Mouse (Mus musculus) limb, embryonic 13.5 days (tissue): Measurements from ENCODE around the gene Ncs1. TPM values are rescaled to one million over a fixed set of nuclear protein-coding genes. Genes with fewer than 3 reads are reported as not detected.

Experiments used
- ATAC-seq: fragments of 200-750 bp; cut with Nextera tagmentation; 2 replicates; pipeline ENCODE4 v1.8.0; 2017; ENCODE audit warnings: low read depth, moderate number of reproducible peaks, moderate TSS enrichment; ENCODE audit not compliant: low FRiP score
- H3K27ac ChIP-seq: fragments of 300-500 bp; sonication (generic); 2 replicates; pipeline ENCODE4 v1.5.1; 2015; ENCODE audit warnings: inconsistent platforms, mild to moderate bottlenecking, moderate library complexity
- H3K27me3 ChIP-seq: fragments of 300-500 bp; sonication (generic); 2 replicates; pipeline ENCODE4 v1.6.1; 2015; ENCODE audit warnings: mild to moderate bottlenecking, inconsistent platforms
- H3K36me3 ChIP-seq: fragments of 300-500 bp; sonication (generic); 2 replicates; pipeline ENCODE4 v1.6.1; 2015; ENCODE audit warnings: inconsistent platforms, mild to moderate bottlenecking, moderate library complexity
- H3K4me1 ChIP-seq: fragments of 300-500 bp; sonication (generic); 2 replicates; pipeline ENCODE4 v1.6.1; 2015; ENCODE audit warnings: inconsistent platforms
- H3K4me2 ChIP-seq: fragments of 300-500 bp; sonication (generic); replicated peaks from 2 replicates; pipeline ENCODE4 v1.6.1; 2015; ENCODE audit warnings: inconsistent platforms, mild to moderate bottlenecking, moderate library complexity
- H3K4me3 ChIP-seq: fragments of 300-500 bp; sonication (generic); 2 replicates; pipeline ENCODE4 v1.5.1; 2015; ENCODE audit warnings: moderate library complexity, mild to moderate bottlenecking, inconsistent platforms
- H3K9ac ChIP-seq: fragments of 300-500 bp; sonication (generic); 2 replicates; pipeline ENCODE4 v1.6.1; 2015; ENCODE audit warnings: mild to moderate bottlenecking, inconsistent platforms
- H3K9me3 ChIP-seq: fragments of 300-500 bp; sonication (generic); 2 replicates; pipeline ENCODE4 v1.6.1; 2016; ENCODE audit warnings: inconsistent platforms
- WGBS: fragments of 180-500 bp; shearing (Covaris S2); methylation state at CpG from one replicate; pipeline ENCODE4 v1.1.7; 2015; 5-methylcytosine and 5-hydroxymethylcytosine counted together
- polyA plus RNA-seq: library from polyadenylated mRNA; unstranded; fragments of >200 nt; fragmentation: Nextera tagmentation; extraction: Ambion mirVana; gene quantifications from 2 replicates; pipeline ENCODE4 v1.2.1, GENCODE M21; 2015

The Ncs1 gene
- polyA plus RNA-seq, 1 experiment from 2014 or later = 49.6 TPM

GRCm38 (mm10) chr2:31211204-31211603 is 34.4 kb upstream of the Ncs1 start:
- H3K27me3 ChIP-seq = no peaks in the 10 kb centered on the region
- ATAC-seq = no peak
- 46% methylated on average over 3 of the region's 3 CpGs for WGBS
- H3K4me2 ChIP-seq = no peak overlapping the region
- peaks cover 88% of the 10 kb centered on the region for H3K36me3 ChIP-seq
- H3K4me1 ChIP-seq = no peaks in the 10 kb centered on the region
- H3K4me3 ChIP-seq = no peak overlapping the region
- H3K9me3 ChIP-seq = no peaks in the 10 kb centered on the region
- no peak overlapping the region for H3K27ac ChIP-seq
- H3K9ac ChIP-seq = no peak overlapping the region

DNA sequence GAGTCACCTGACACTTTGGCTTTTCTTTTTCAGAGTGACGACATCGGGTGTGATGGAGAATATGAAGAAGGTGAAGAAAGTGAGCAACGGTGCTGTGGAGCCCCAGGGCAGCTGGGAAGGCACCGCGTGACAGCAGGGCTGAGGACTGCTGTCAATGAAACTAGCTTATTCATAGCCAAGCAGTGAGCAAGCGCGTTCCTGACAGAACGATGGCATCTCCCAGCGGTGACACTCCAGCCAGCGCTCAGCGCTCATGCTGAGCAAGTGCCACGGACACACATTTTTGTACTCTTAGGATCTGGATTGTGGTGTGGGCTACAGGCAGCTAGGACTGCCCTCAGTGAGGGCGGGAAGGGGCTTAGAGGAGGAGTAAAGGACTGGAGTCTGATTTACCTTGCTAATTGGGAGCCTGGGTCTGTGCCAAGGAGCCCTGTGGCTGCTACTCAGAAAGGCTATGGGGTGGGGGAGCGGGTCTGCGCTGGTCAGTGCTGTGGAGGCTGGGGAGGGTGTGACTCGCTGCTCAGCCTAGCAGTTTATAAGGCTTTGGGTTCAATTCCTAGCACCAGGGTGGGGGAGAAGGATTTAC is 31.3 kb upstream of the Ncs1 start:
- Histone ChIP-seq H3K4me3 (no peak overlapping the region), H3K27ac (no peak overlapping the region), H3K36me3 (peaks cover 83% of the 10 kb centered on the region), H3K9me3 (no peaks in the 10 kb centered on the region), H3K9ac (no peak overlapping the region), H3K4me1 (no peaks in the 10 kb centered on the region), H3K4me2 (no peak overlapping the region), H3K27me3 (no peaks in the 10 kb centered on the region)
- WGBS = 82% methylated on average over 16 of the region's 16 CpGs
- ATAC-seq = no peak; the same call in 1 of the 2 replicates

- peaks cover 40% of the 10 kb centered on the region for H3K36me3 ChIP-seq
- H3K9me3 ChIP-seq = no peaks in the 10 kb centered on the region
- no peaks in the 10 kb centered on the region for H3K27me3 ChIP-seq
- WGBS = 72% methylated on average over 3 of the region's 3 CpGs
- no peaks in the 10 kb centered on the region for H3K4me1 ChIP-seq
- H3K27ac ChIP-seq = no peak overlapping the region
- no peak for ATAC-seq
- no peak overlapping the region for H3K9ac ChIP-seq
- H3K4me3 ChIP-seq = no peak overlapping the region
- no peak overlapping the region for H3K4me2 ChIP-seq
These were observed 27.0 kb upstream of the Ncs1 start for GRCm38 (mm10) chr2:31218611-31219010.

GRCm38 (mm10) chr2:31219470-31219869 is 26.2 kb upstream of the Ncs1 start:
- Histone ChIP-seq H3K4me2 (no peak overlapping the region), H3K9me3 (no peaks in the 10 kb centered on the region), H3K4me1 (no peaks in the 10 kb centered on the region), H3K27ac (no peak overlapping the region), H3K9ac (no peak overlapping the region), H3K27me3 (no peaks in the 10 kb centered on the region), H3K4me3 (no peak overlapping the region), H3K36me3 (peaks cover 32% of the 10 kb centered on the region)
- 66% methylated on average over 6 of the region's 6 CpGs for WGBS
- no peak for ATAC-seq

- no peak overlapping the region for H3K27ac ChIP-seq
- 62% methylated on average over 7 of the region's 7 CpGs for WGBS
- no peaks in the 10 kb centered on the region for H3K27me3 ChIP-seq
- H3K4me3 ChIP-seq = no peak overlapping the region
- no peak for ATAC-seq
- H3K4me1 ChIP-seq = no peaks in the 10 kb centered on the region
- no peak overlapping the region for H3K9ac ChIP-seq
- peaks cover 19% of the 10 kb centered on the region for H3K36me3 ChIP-seq
- 0 out of 2 replicates have a peak, but pooled peaks cover under 1% of the 10 kb centered on the region for H3K9me3 ChIP-seq
- no peak overlapping the region for H3K4me2 ChIP-seq
These were observed 24.8 kb upstream of the Ncs1 start for GRCm38 (mm10) chr2:31220844-31221243.

GRCm38 (mm10) chr2:31221582-31221981 is 24.0 kb upstream of the Ncs1 start:
- no peak overlapping the region for H3K27ac ChIP-seq
- H3K4me2 ChIP-seq = no peak overlapping the region
- no peak overlapping the region for H3K9ac ChIP-seq
- peaks cover 8% of the 10 kb centered on the region; the same call in 1 of the 2 replicates for H3K9me3 ChIP-seq
- H3K4me1 ChIP-seq = no peaks in the 10 kb centered on the region
- WGBS = 84% methylated on average over 5 of the region's 5 CpGs
- no peak for ATAC-seq
- H3K36me3 ChIP-seq = peaks cover 13% of the 10 kb centered on the region; the same call in 1 of the 2 replicates
- H3K4me3 ChIP-seq = no peak overlapping the region
- no peaks in the 10 kb centered on the region for H3K27me3 ChIP-seq

DNA sequence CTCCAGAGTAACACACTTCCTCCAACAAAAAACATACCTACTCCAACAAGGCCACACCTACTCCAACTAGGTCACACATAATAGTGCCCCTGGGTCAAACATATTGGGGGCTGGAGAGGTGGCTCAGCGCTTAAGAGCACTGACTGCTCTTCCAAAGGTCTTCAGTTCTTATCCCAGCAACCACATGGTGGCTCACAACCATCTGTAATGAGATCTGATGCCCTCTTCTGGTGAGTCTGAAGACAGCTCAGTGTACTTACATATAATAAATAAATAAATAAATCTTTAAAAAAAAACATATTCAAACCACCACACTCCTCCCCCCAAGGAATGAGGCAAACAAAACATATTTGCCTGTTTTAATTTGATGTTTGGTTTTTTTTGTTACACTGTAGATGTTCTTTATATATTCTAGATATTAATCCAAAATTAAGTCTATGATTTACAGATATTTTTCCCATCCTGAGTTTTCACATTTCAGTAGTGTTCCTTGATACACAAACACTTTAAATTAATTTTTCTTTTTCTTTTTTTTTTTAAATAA is 16.8 kb upstream of the Ncs1 start:
- no peak overlapping the region for H3K27ac ChIP-seq
- WGBS = 52% methylated on average over 1 of the region's 1 CpGs
- H3K36me3 ChIP-seq = no peaks in the 10 kb centered on the region
- no peak overlapping the region for H3K4me2 ChIP-seq
- ATAC-seq = no peak
- H3K4me1 ChIP-seq = no peaks in the 10 kb centered on the region
- H3K4me3 ChIP-seq = no peak overlapping the region
- no peaks in the 10 kb centered on the region for H3K27me3 ChIP-seq
- no peak overlapping the region for H3K9ac ChIP-seq
- H3K9me3 ChIP-seq = peaks cover 11% of the 10 kb centered on the region; the same call in 1 of the 2 replicates

DNA sequence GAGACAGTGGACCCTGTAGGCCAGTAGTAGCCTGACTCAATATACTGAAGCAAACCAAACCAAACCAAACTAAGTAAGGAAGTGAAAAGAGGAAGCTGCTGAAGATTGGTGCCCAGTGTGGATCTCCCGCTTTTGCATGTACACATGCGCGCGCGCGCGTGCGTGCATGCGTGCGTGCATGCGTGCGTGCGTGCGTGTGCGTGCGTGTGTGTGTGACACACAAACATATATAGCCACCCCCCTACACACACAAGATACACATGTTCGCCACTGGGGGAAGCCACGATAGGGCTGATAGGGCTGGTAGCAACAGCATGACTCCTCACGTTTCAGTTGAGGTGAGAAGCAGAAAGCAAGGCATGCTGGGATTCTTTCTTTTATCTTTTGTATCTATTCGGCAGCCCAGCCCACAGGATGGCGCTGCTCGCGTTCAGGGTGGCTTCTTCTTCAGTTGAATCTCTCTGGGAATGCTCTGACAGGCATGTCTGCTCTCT is 6.4 kb upstream of the Ncs1 start:
- Histone ChIP-seq H3K27ac (no peak overlapping the region), H3K9me3 (no peaks in the 10 kb centered on the region), H3K4me3 (peak overlapping the region; percentile 15; the same call in 1 of the 2 replicates), H3K36me3 (no peaks in the 10 kb centered on the region), H3K4me1 (peaks cover 13% of the 10 kb centered on the region), H3K27me3 (peaks cover 14% of the 10 kb centered on the region; the same call in 1 of the 2 replicates), H3K9ac (no peak overlapping the region; the same call in 1 of the 2 replicates), H3K4me2 (peak overlapping the region; percentile 47)
- 36% methylated on average over 23 of the region's 23 CpGs for WGBS
- ATAC-seq = no peak

DNA sequence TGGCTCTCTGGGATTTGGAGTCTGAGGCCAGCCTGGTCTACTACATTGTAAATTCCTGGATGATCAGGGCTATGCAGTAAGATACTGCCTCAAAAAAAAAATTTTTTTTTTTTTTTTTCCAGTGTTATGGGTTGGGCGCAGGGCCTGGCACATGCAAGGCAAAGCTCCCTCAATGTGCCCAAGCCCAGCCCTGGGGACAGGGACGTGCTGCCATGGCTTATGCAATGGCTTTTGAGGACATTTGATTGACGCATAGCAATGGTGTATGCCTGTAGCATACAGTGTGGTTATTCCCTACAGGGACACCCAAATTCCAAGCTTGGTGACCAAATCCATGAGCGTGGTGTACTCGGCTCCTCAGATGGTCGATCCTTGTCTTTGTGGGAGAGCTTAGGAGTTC is 5.8 kb upstream of the Ncs1 start:
- 78% methylated on average over 6 of the region's 6 CpGs for WGBS
- H3K9me3 ChIP-seq = no peaks in the 10 kb centered on the region
- H3K9ac ChIP-seq = no peak overlapping the region
- H3K36me3 ChIP-seq = no peaks in the 10 kb centered on the region
- peak overlapping the region; percentile 47 for H3K4me2 ChIP-seq
- peaks cover 19% of the 10 kb centered on the region for H3K4me1 ChIP-seq
- peak overlapping the region; percentile 15; the same call in 1 of the 2 replicates for H3K4me3 ChIP-seq
- no peak overlapping the region for H3K27ac ChIP-seq
- H3K27me3 ChIP-seq = peaks cover 14% of the 10 kb centered on the region; the same call in 1 of the 2 replicates
- no peak for ATAC-seq

GRCm38 (mm10) chr2:31241639-31242038 is 4.0 kb upstream of the Ncs1 start:
- WGBS = 8% methylated on average over 7 of the region's 7 CpGs
- no peak overlapping the region for H3K27ac ChIP-seq
- peaks cover 27% of the 10 kb centered on the region for H3K4me1 ChIP-seq
- H3K9me3 ChIP-seq = no peaks in the 10 kb centered on the region
- H3K9ac ChIP-seq = no peak overlapping the region
- no peak overlapping the region for H3K4me3 ChIP-seq
- no peak overlapping the region for H3K4me2 ChIP-seq
- H3K36me3 ChIP-seq = no peaks in the 10 kb centered on the region
- no peak for ATAC-seq
- peaks cover 14% of the 10 kb centered on the region; the same call in 1 of the 2 replicates for H3K27me3 ChIP-seq

DNA sequence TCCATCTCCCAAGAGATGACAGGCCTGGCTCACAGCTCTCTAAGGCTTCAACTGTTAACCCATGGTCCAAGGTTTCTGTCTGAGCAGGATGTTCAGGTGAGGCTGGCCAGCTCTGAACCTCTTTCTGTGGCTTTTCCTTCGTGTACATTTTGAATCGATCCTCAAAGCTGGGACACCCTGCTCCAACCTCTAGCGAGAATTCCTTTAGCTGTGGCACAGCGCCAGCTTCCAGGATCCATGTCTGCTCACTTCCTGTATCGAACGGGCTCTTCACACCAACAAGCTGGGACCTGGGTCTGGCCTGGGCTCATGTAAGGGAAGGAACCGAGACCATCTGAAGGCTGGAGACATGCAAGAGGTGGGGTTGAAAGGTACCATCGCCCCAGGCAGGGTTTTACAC is 1.4 kb upstream of the Ncs1 start:
- H3K27me3 ChIP-seq = peaks cover 14% of the 10 kb centered on the region; the same call in 1 of the 2 replicates
- peaks cover 44% of the 10 kb centered on the region for H3K4me1 ChIP-seq
- H3K4me2 ChIP-seq = 0 out of 2 replicates have a peak overlapping the region, but pooled peaks have one; percentile 96
- H3K4me3 ChIP-seq = no peak overlapping the region
- WGBS = 61% methylated on average over 8 of the region's 8 CpGs
- no peak for ATAC-seq
- no peak overlapping the region for H3K9ac ChIP-seq
- peaks cover 12% of the 10 kb centered on the region; the same call in 1 of the 2 replicates for H3K36me3 ChIP-seq
- no peaks in the 10 kb centered on the region for H3K9me3 ChIP-seq
- H3K27ac ChIP-seq = no peak overlapping the region

- WGBS = 12% methylated on average over 5 of the region's 5 CpGs
- Histone ChIP-seq H3K4me1 (peaks cover 40% of the 10 kb centered on the region), H3K4me2 (peak overlapping the region; percentile 96), H3K4me3 (peak overlapping the region; percentile 92), H3K36me3 (peaks cover 12% of the 10 kb centered on the region; the same call in 1 of the 2 replicates), H3K27ac (0 out of 2 replicates have a peak overlapping the region, but pooled peaks have one; percentile 72), H3K9me3 (no peaks in the 10 kb centered on the region), H3K9ac (peak overlapping the region; percentile 93), H3K27me3 (peaks cover 14% of the 10 kb centered on the region; the same call in 1 of the 2 replicates)
- no peak for ATAC-seq
These were observed 572 bp upstream of the Ncs1 start for GRCm38 (mm10) chr2:31245051-31245450.
